Mouse (Mus musculus) cerebellum, postnatal 25 days (tissue): ENCODE data around the gene Cytip.
"Not testable (repeated sequence)": the region's sequence is repeated elsewhere in the genome, so short reads cannot be mapped to it uniquely, and the experiment has no call there.

ENCODE experiments used
- DNase-seq, 2 experiments: peaks; one replicate each; pipeline ENCODE4 v3.0.0; 2021; ENCODE audit warnings: mixed read lengths in 2 of 2

The Cytip gene

DNA sequence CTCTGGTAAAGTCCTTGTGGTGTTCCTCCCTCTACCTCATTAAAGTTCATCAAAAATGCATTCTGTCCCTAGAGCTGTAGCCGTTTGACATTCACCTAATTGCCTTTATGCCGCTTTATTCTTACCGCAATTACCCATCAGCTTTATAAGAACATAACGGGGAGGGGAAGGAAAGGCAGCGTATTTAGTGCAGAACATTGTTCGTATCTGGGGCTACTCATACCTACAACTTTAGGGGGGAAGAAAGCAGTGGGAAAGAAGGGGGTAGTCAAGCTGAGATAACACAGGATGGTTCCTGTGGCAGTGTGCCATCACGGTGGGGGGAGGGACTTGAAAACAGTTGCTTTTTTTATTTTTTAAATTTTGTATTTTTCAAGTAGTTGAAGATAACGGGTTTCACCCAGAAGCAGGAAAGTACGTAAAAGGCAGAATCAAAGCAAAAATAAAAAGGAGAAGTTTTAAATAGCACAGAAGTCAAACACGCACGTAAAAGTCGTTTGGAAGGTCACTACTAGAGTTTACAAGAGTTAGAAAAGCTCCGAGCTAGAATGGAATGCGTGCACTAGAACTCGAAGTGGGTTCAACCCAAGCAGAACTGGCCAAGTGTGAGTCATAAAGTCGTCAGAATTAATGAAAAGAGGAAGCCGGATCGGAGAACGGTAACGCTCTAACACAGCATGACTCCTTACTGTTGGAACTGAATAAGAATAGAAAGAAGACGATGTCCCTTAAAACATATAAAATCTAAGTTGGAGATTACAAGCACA, 34.6 kb downstream of the Cytip start:
- DNase-seq: no peak

DNA sequence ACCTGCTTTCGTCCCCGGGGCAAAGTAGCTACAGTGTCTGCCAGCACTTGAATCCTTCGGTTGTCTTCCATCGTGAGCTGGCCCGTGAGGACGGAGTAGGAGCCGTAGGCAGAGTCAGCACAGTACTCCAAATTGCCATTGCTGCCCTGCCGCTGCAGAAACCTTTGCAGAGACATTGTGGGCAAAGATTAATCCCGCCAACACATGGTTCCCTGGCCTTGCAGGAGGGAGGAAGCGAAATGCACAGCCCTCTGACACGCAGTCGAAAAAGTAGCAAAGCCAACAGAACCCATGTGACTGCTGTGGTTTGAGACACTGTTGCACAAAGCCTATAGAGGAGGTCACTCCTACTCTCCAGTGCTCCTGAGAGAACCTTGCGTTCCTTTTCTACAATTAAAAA, 35.5 kb downstream of the Cytip start:
- DNase-seq: no peak

DNA sequence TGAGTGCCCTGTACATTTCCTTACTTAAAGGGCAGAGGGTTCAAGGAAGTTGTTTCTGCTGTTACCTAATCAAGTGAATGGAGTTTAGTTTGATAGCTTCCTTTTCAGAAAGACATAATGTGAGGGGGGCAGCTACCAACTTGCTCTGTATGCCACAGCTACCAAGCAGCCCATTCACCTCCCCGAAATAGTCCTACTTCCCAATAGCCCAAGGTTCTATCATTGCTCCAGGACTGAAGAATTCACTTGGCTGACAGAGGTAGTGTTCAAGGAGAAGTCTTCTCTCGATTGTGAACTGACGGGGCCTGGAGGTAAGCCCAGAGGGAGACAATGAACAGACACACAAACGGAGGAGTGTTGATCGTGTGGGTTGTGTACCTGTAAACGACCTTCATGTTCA, 36.2 kb downstream of the Cytip start:
- no peak for DNase-seq

GRCm38 (mm10) chr2:58158539-58158938, 36.8 kb downstream of the Cytip start:
- DNase-seq: no peak

GRCm38 (mm10) chr2:58158107-58158506, 37.2 kb downstream of the Cytip start:
- DNase-seq: no peak

- no peak for DNase-seq
These were observed 37.9 kb downstream of the Cytip start for GRCm38 (mm10) chr2:58157466-58157865.

GRCm38 (mm10) chr2:58156495-58157392, 38.6 kb downstream of the Cytip start:
- DNase-seq: no peak

GRCm38 (mm10) chr2:58156108-58156415, 39.3 kb downstream of the Cytip start:
- no peak for DNase-seq

DNA sequence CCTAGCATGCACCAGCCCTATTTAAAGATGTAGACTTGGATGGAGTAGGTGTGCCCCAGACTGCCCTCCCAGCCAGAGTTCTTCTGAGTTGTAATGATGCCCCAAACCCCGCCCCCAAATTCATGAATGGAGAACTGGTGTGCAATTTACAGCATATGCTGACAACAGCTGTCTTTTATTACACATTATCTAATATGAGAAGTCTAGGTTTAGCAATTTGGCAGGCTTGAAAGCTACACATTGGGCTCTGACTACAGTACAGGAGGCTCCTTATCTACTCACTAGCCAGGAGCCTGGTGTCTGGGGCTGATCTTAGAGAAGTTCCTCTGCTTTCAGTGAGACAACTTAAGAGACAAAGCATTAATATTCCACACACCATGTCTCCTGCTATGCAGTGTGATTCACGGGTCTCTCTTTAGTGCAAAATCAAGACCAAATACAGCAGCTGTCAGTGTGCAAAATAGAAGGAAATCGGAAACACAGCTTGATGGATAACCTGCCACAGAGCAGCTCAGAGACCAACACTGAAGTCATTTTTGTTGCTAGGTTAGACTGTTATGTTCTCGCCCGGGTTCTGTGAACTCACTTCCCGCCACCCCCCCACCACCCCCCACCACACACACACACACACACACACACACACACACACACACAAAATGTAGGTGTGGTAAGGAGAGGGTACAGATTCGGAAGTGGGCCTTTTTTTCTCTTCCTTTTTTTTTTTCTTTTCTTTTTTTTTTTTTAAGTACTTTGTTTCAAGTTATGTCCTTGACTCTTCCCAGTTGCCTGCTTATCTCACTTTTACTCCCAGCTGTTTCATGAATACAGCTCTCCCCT, 39.8 kb downstream of the Cytip start:
- DNase-seq: no peak

- DNase-seq: no peak
These were observed 40.8 kb downstream of the Cytip start for GRCm38 (mm10) chr2:58154555-58154954.

DNA sequence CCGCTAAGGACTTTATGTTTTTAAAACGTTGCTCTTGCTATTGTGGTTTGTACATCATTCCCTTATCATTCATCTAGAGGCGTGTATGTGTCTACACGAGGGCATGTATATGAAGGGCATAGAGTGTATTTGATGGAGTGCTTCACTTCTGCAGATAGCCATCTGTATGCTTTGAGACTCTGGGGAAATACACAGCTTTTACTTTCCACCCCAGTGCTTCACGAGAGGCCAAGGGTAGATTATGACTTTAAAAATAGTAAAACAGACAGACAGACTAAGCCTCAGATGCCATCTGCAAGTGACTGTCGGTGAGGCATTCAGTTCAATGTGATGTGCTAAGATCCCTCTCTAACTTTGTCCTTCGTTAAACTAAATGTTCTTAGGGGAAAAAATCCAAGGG, 41.6 kb downstream of the Cytip start:
- DNase-seq: no peak

DNA sequence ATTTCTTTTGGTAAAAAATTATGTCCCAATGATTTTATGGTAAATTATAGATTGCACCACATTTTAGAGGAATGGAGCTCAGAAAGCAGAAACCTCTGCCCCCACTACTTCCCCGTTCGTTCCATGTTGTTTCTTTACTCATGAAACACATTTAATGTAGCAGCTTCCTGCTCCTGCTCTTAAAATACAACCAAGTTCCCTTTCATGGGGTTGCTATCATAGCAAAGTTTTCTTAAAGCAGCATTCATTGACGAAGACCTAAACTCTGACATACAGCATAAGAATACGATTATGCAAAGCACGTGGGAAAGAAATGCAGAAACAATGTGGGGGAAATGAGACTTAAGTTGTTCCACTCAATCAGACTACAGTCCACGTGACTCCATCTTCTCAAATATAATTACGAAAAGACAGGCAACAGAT, 45.3 kb downstream of the Cytip start:
- no peak for DNase-seq

GRCm38 (mm10) chr2:58146572-58146971, 48.8 kb downstream of the Cytip start:
- no peak for DNase-seq

GRCm38 (mm10) chr2:58140531-58140930, 54.8 kb downstream of the Cytip start:
- DNase-seq: peak; percentile 74 to 77

DNA sequence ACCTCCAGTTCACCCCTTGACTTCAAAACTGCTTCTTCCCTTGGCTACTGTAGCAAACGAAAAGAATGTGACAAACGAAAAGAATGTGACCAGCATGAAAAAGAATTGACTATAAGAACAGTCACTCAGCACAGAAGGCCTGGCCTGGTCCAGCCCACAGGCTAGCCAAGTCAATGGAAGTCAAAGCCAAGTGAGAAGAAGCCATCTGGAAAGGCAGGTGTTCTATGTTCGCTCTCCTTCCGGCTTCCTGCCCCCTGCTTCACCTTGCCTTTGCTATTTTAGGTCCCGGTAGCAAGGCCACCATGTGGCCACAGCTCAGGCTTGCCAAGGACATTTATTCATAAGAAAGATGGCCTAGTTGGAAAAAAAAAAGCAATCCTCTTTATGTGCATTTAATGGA, 56.7 kb downstream of the Cytip start:
- peak; percentile 88 to 90 for DNase-seq

- DNase-seq: no peak
These were observed 57.7 kb downstream of the Cytip start for GRCm38 (mm10) chr2:58137676-58138075.

- no peak for DNase-seq
These were observed 58.8 kb downstream of the Cytip start for GRCm38 (mm10) chr2:58136526-58136925.

DNA sequence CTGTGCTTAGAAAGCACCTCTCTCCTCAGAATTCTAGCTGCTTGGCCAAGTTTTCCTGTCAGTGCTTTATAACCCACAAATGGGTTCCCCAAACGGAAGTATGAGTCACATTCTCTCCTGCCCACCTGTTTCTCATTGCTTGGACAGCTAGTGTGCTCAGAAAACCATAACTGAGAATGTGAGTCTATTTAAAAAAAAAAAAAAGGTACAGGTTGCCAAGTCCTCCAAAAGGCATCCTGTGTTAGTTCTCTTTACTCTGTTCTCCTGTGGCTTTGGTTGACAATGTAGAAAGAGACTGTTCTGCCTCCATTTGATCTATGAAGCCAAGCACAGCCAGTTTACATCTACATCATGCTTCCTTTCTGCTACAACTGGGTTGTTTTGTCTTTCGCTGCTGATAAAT, 60.3 kb downstream of the Cytip start:
- peak; percentile 43 to 65 for DNase-seq

GRCm38 (mm10) chr2:58132597-58132996, 62.7 kb downstream of the Cytip start:
- DNase-seq: no peak

GRCm38 (mm10) chr2:58129903-58130302, 65.4 kb downstream of the Cytip start:
- DNase-seq: no peak

GRCm38 (mm10) chr2:58111105-58111504, 84.2 kb downstream of the Cytip start:
- no peak for DNase-seq

DNA sequence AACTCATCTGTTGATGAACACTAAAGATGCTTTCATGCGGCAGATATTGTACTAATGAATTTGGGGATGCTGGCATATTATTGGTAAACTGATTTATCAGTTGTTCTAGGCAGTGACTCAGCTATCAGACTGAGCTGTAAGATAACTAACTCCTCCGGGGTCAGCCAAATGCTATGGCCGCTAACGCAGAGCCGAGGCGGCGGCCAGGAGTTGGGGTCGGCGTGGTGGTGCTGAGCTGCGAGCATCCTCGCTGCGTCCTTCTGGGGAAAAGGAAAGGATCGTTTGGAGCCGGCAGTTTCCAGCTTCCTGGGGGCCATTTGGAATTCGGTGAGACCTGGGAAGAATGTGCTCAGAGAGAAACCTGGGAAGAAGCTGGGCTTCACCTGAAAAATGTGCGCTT, 87.4 kb downstream of the Cytip start:
- not testable (repeated sequence) for DNase-seq

DNA sequence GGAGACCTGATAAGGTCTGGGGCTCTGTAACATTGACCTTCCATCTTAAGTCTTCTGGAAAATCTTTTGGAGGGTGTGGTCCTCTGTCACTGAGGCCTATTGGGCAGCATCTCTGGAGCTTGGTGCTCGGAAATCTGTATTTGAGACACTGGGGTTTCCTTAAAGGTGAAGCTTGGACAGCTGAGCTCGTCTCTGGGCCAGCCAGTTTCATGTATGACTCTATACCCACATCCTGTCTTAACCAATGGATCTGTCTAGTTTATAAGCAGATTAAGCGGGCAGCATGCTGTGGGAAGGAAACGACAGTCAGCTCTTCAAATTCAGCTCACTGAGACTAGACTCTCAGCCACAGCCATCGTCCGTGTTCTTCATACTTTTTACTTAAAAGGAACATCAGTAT, 88.3 kb downstream of the Cytip start:
- no peak for DNase-seq
